Mouse (Mus musculus): ENCODE measurements around the gene Tmem151b. TPM values are rescaled to one million over a fixed set of nuclear protein-coding genes. Genes with fewer than 3 reads are reported as not detected.
A peak's percentile ranks its signal among the peaks of the same experiment; 100 is the strongest.

Gene Tmem151b
- polyA plus RNA-seq, 1 experiment = not detected

DNA sequence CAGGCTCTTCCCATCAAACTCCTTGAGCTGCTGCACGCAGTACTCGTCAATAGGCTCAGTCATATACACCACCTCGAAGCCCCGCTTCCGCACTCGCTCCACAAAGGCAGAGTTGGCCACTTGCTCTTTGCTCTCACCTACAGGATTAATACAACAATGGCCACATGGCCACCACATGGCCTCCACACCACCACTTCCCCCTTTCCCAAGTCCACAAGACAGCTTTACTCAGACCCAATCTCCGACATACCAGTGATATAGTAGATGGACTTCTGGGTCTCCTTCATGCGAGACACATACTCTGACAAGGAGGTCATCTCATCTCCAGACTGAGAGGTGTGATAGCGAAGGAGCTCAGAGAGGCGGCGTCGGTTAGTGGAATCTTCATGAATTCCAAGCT is 19.5 kb upstream of the Tmem151b start:
- no peak for TF ChIP-seq TAL1 (IDR thresholded peaks at IDR 0.05; ENCODE audit: low read length)
- TF ChIP-seq GATA1 (IDR thresholded peaks at IDR 0.05; ENCODE audit: low read length) = no peak
- H3K4me1 ChIP-seq (ENCODE audit: control insufficient read depth) = peaks cover 63% of the 10 kb centered on the region
- H3K27me3 ChIP-seq (ENCODE audit: control insufficient read depth) = no peaks in the 10 kb centered on the region
- H3K9me3 ChIP-seq (ENCODE audit: control insufficient read depth, low read length) = no peaks in the 10 kb centered on the region
- peaks cover 66% of the 10 kb centered on the region for H3K36me3 ChIP-seq (ENCODE audit: control insufficient read depth)
- no peak overlapping the region for H3K4me3 ChIP-seq (replicated peaks)

DNA sequence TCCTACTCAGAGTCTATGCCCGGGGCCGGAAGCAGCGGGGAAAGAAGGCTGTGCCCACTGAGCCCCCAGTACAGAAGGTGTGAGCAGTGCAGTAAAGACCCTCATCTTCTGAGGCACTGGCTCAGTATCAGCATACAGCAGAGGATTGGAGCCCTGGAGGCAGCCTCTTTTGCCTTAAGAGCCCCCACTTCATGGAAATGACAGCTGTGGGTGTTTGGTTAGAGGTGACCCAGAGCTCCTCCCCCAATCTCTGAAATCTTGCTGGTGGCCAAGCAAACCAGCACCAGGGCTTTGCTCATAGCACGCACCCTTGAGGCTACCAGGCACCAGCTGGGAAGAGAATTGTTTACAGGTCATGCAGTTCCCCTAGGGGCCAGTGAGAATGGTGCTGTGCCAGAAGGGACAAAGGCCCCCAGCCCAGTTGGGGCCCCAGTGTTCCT is 17.7 kb upstream of the Tmem151b start:
- H3K4me3 ChIP-seq (replicated peaks) = no peak overlapping the region
- no peaks in the 10 kb centered on the region for H3K9me3 ChIP-seq (ENCODE audit: control insufficient read depth, low read length)
- H3K27me3 ChIP-seq (ENCODE audit: control insufficient read depth) = no peaks in the 10 kb centered on the region
- H3K36me3 ChIP-seq (ENCODE audit: control insufficient read depth) = peaks cover 66% of the 10 kb centered on the region
- TF ChIP-seq GATA1 (IDR thresholded peaks at IDR 0.05; ENCODE audit: low read length) = no peak
- TF ChIP-seq TAL1 (IDR thresholded peaks at IDR 0.05; ENCODE audit: low read length) = no peak
- H3K4me1 ChIP-seq (ENCODE audit: control insufficient read depth) = peaks cover 55% of the 10 kb centered on the region

DNA sequence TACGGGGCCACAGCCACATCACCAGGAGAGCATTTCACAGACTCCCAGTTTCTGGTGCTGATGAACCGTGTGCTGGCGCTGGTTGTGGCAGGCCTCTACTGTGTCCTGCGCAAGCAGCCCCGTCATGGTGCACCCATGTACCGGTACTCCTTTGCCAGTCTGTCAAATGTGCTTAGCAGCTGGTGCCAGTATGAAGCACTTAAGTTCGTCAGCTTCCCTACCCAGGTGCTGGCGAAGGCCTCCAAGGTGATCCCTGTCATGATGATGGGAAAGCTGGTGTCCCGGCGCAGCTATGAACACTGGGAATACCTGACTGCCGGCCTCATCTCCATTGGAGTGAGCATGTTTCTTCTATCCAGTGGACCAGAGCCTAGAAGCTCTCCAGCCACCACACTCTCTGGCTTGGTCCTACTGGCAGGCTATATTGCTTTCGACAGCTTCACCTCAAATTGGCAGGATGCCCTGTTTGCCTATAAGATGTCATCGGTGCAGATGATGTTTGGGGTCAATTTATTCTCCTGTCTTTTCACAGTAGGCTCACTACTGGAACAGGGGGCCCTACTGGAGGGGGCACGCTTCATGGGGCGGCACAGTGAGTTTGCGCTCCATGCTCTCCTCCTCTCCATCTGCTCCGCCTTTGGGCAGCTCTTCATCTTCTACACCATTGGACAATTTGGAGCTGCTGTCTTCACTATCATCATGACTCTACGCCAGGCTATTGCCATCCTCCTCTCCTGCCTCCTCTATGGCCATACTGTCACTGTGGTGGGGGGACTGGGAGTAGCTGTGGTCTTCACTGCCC is 17.1 kb upstream of the Tmem151b start:
- peaks cover 64% of the 10 kb centered on the region for H3K36me3 ChIP-seq (ENCODE audit: control insufficient read depth)
- H3K4me1 ChIP-seq (ENCODE audit: control insufficient read depth) = peaks cover 50% of the 10 kb centered on the region
- H3K4me3 ChIP-seq (replicated peaks) = no peak overlapping the region
- no peak for TF ChIP-seq TAL1 (IDR thresholded peaks at IDR 0.05; ENCODE audit: low read length)
- TF ChIP-seq GATA1 (IDR thresholded peaks at IDR 0.05; ENCODE audit: low read length) = no peak
- no peaks in the 10 kb centered on the region for H3K27me3 ChIP-seq (ENCODE audit: control insufficient read depth)
- H3K9me3 ChIP-seq (ENCODE audit: control insufficient read depth, low read length) = no peaks in the 10 kb centered on the region

DNA sequence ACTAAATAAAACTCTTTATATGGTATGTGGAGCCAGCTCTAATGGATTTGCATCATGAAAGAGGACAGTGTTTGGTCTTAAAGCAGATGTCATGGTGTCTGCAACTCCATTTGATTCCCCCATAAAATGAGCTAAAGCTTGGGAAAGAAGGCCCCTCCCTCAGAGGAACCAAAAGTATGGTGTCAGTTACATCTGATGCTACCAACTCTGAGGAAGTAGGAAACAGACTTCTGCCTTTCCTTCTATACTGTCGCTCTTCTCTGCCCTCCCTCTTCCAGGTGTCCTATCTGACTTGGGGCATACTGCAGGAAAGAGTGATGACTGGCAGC is 16.5 kb upstream of the Tmem151b start:
- TF ChIP-seq TAL1 (IDR thresholded peaks at IDR 0.05; ENCODE audit: low read length) (no peak), GATA1 (IDR thresholded peaks at IDR 0.05; ENCODE audit: low read length) (no peak)
- Histone ChIP-seq H3K36me3 (ENCODE audit: control insufficient read depth) (peaks cover 58% of the 10 kb centered on the region), H3K4me3 (replicated peaks) (no peak overlapping the region), H3K4me1 (ENCODE audit: control insufficient read depth) (peaks cover 48% of the 10 kb centered on the region), H3K27me3 (ENCODE audit: control insufficient read depth) (no peaks in the 10 kb centered on the region), H3K9me3 (ENCODE audit: control insufficient read depth, low read length) (no peaks in the 10 kb centered on the region)

DNA sequence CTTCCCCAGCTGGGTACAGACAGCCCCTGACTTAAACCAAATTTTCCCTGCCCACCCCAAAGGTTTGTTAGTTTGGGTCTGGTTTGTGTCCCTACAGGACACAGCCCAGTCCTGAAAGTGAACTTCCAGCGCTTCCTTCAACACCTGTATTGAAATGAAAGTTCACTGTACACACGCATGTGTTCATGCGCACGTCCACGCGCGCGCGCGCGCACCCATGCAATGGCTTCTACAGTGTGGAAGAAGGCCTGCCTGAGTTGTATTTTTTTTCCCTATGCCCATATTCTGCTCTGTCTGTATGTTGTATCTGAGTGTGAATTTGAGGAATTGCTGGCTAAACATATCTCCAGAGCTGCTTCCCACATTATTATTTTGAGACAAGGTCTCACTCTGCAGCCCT is 15.6 kb upstream of the Tmem151b start:
- Histone ChIP-seq H3K36me3 (ENCODE audit: control insufficient read depth) (peaks cover 50% of the 10 kb centered on the region), H3K27me3 (ENCODE audit: control insufficient read depth) (peaks cover 3% of the 10 kb centered on the region; the same call in 1 of the 2 replicates), H3K9me3 (ENCODE audit: control insufficient read depth, low read length) (no peaks in the 10 kb centered on the region), H3K4me3 (replicated peaks) (peak overlapping the region; percentile 88), H3K4me1 (ENCODE audit: control insufficient read depth) (peaks cover 44% of the 10 kb centered on the region)
- no peak for TF ChIP-seq TAL1 (IDR thresholded peaks at IDR 0.05; ENCODE audit: low read length)
- TF ChIP-seq GATA1 (IDR thresholded peaks at IDR 0.05; ENCODE audit: low read length) = no peak

DNA sequence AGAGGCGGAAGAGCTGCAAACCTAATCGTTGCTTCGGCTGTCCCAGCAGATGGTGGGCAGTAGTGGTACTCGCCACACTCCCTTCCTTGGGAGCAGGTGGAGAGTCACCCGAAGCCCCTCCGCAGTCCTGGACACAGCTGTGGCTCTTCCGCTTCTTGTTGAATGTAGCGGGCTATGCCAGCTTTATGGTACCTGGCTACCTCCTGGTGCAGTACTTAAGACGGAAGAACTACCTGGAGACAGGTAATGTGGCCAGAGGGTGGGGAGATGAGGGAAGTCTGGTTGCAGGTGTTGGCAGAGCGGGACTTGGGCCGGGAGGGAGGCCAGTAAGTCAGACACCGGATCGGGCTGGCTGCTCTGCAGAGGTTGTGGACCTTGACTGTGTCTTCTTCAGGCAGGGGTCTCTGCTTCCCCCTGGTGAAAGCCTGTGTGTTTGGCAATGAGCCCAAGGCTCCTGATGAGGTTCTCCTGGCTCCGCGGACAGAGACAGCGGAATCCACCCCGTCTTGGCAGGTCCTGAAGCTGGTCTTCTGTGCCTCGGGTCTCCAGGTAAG is 15.1 kb upstream of the Tmem151b start:
- H3K27me3 ChIP-seq (ENCODE audit: control insufficient read depth) = peaks cover 3% of the 10 kb centered on the region; the same call in 1 of the 2 replicates
- H3K9me3 ChIP-seq (ENCODE audit: control insufficient read depth, low read length) = no peaks in the 10 kb centered on the region

DNA sequence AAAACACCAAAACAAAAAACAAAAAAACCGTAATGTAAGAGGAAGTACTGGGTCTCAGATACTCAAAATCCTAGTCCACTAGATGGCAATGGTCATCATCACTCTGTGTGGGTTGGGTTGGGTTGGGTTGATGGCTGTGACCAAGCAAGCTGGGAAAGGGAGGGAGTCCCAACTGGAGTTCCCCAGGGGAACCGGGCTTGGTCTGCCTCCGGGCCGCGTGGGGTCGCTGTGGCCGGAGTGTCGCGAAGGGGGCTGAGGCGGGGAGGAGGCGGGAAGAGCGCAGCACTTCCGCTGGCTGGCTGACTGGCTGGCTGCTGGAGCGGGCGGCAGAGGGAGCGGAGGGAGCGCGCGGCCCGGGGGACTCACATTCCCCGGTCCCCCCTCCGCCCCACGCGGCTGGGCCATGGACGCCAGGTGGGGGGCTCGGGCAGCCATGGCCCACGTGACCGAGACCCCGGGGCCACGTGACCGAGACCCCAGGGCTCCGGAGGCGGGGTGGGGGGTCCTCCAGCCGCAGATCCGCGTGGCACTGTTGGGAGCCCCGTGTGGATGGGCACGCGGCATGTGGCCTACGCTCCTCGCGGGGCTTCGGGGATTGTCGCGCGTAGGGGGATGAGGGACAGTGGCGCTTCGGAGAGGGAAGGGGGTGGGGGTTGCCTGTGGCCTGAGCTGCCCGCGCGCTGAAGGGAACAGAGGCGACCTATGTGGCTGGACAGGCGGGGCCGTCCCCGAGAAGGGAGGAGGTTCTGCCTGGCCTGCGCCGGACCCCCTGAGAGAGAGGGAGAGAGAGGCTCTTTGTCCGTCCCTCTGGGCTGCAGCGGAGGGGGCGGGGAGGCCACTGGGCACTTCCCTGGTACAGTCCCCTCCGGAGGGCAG is 14.4 kb upstream of the Tmem151b start, which contains the start of gene Slc35b2:
TSS of gene Slc35b2 (plus strand) at position 220 of the 876 bp plus-strand sequence.
- peaks cover 40% of the 10 kb centered on the region for H3K4me1 ChIP-seq (ENCODE audit: control insufficient read depth)
- no peaks in the 10 kb centered on the region for H3K9me3 ChIP-seq (ENCODE audit: control insufficient read depth, low read length)
- peak within 1 kb of the TSS; percentile 88 for H3K4me3 ChIP-seq (replicated peaks)
- peaks cover 37% of the 10 kb centered on the region for H3K36me3 ChIP-seq (ENCODE audit: control insufficient read depth)
- H3K27me3 ChIP-seq (ENCODE audit: control insufficient read depth) = peaks cover 6% of the 10 kb centered on the region; the same call in 1 of the 2 replicates
- TF ChIP-seq TAL1 (IDR thresholded peaks at IDR 0.05; ENCODE audit: low read length) = no peak
- no peak for TF ChIP-seq GATA1 (IDR thresholded peaks at IDR 0.05; ENCODE audit: low read length)

More for the DNA sequence above, 15.1 kb upstream of the Tmem151b start:
- Histone ChIP-seq H3K36me3 (ENCODE audit: control insufficient read depth) (peaks cover 45% of the 10 kb centered on the region), H3K4me1 (ENCODE audit: control insufficient read depth) (peaks cover 40% of the 10 kb centered on the region), H3K4me3 (replicated peaks) (peak overlapping the region; percentile 88)
- TF ChIP-seq GATA1 (IDR thresholded peaks at IDR 0.05; ENCODE audit: low read length) (no peak), TAL1 (IDR thresholded peaks at IDR 0.05; ENCODE audit: low read length) (no peak)

DNA sequence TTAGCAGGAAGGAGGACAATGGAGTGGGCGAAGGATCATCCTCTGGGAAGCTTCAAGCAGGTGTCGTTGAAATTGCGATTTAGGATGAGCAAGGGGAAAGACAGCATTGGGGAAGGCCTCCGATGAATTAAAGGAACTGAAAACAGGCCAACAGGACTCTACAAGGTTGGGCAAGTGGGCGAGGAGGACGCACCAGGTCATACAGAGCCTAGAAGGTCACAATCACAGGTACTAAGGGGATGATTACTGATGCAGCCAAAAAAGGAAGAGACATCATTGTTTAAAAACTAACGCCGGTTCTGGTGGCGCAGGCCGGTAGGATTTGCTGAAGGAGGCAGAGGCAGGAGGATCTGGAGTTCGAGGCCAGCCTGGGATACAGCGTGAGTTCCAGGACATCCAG is 13.7 kb upstream of the Tmem151b start:
- H3K9me3 ChIP-seq (ENCODE audit: control insufficient read depth, low read length) = no peaks in the 10 kb centered on the region
- peaks cover 37% of the 10 kb centered on the region for H3K4me1 ChIP-seq (ENCODE audit: control insufficient read depth)
- H3K27me3 ChIP-seq (ENCODE audit: control insufficient read depth) = peaks cover 8% of the 10 kb centered on the region
- peak overlapping the region; percentile 88 for H3K4me3 ChIP-seq (replicated peaks)
- peaks cover 31% of the 10 kb centered on the region for H3K36me3 ChIP-seq (ENCODE audit: control insufficient read depth)
- TF ChIP-seq GATA1 (IDR thresholded peaks at IDR 0.05; ENCODE audit: low read length) (no peak), TAL1 (IDR thresholded peaks at IDR 0.05; ENCODE audit: low read length) (no peak)

Data from erythroblast, embryonic 14.5 days (primary cell).